Mouse (Mus musculus) mesoderm, embryonic 11.5 days (tissue): ENCODE measurements around the gene Adra1b.

Source experiments
- DNase-seq: peaks from one replicate; pipeline ENCODE4 v3.0.0-alpha.2; 2012; ENCODE audit warnings: low read depth, low spot score

Gene Adra1b

GRCm38 (mm10) chr11:43820552-43821460, 80.2 kb downstream of the Adra1b start:
- no peak for DNase-seq

GRCm38 (mm10) chr11:43817368-43817923, 83.6 kb downstream of the Adra1b start:
- no peak for DNase-seq

- no peak for DNase-seq
These were observed 88.5 kb downstream of the Adra1b start for GRCm38 (mm10) chr11:43812535-43812934.

- no peak for DNase-seq
These were observed 93.3 kb downstream of the Adra1b start for GRCm38 (mm10) chr11:43807732-43808131.

GRCm38 (mm10) chr11:43795992-43796391, 105.0 kb downstream of the Adra1b start:
- no peak for DNase-seq

GRCm38 (mm10) chr11:43790446-43790845, 110.6 kb downstream of the Adra1b start:
- no peak for DNase-seq

- peak; percentile 81 for DNase-seq
These were observed 117.2 kb downstream of the Adra1b start for GRCm38 (mm10) chr11:43783772-43784171.

GRCm38 (mm10) chr11:43783106-43783505, 117.9 kb downstream of the Adra1b start:
- DNase-seq, result no peak

GRCm38 (mm10) chr11:43779551-43779950, 121.5 kb downstream of the Adra1b start:
- DNase-seq, result no peak

- no peak for DNase-seq
These were observed 124.7 kb downstream of the Adra1b start for GRCm38 (mm10) chr11:43776324-43776694.

GRCm38 (mm10) chr11:43775469-43776323, 125.3 kb downstream of the Adra1b start:
- peak; percentile 34 for DNase-seq

GRCm38 (mm10) chr11:43773725-43774124, 127.3 kb downstream of the Adra1b start:
- no peak for DNase-seq

- no peak for DNase-seq
These were observed 130.9 kb downstream of the Adra1b start for GRCm38 (mm10) chr11:43770110-43770509.

- no peak for DNase-seq
These were observed 133.3 kb downstream of the Adra1b start for GRCm38 (mm10) chr11:43767749-43768148.

GRCm38 (mm10) chr11:43766922-43767648, 133.9 kb downstream of the Adra1b start:
- DNase-seq, result peak; percentile 81

GRCm38 (mm10) chr11:43758436-43758835, 142.6 kb downstream of the Adra1b start:
- no peak for DNase-seq

GRCm38 (mm10) chr11:43755411-43755810, 145.6 kb downstream of the Adra1b start:
- no peak for DNase-seq

GRCm38 (mm10) chr11:43754568-43754967, 146.4 kb downstream of the Adra1b start:
- no peak for DNase-seq

GRCm38 (mm10) chr11:43751542-43751941, 149.5 kb downstream of the Adra1b start:
- no peak for DNase-seq

- DNase-seq, result peak; percentile 97
These were observed 153.5 kb downstream of the Adra1b start, which contains the start of gene Ttc1 for GRCm38 (mm10) chr11:43747233-43748226. Gene Ttc1, minus strand, starts transcription at chr11:43748008.
